Mouse (Mus musculus): ENCODE data around the gene Rhoa. TPM values are rescaled to one million over a fixed set of nuclear protein-coding genes. Genes with fewer than 3 reads are reported as not detected.

Gene Rhoa
- total RNA-seq, 2 experiments from 2014 or later: 159 to 170 TPM

Other genes with a start within 250 kb of the Rhoa start
- gene Mst1, start 225.7 kb upstream of the Rhoa start, total RNA-seq (2021): not detected
- gene Rnf123, start 222.8 kb upstream of the Rhoa start, total RNA-seq (2021): 10 to 100 TPM; 83.8 to 86.7 TPM
- 10 to 100 TPM; 29.2 to 32.2 TPM for gene Apeh, start 211.5 kb upstream of the Rhoa start, total RNA-seq (2021)
- 100 to 1,000 TPM; 243 to 246 TPM for gene Bsn, start 115.7 kb upstream of the Rhoa start, total RNA-seq (2021)
- gene Dag1, start 42.2 kb upstream of the Rhoa start, total RNA-seq (2021): 10 to 100 TPM; 79.2 to 85.8 TPM
- gene Nicn1, start 15.7 kb upstream of the Rhoa start, total RNA-seq (2021): 100 to 1,000 TPM; 140 to 145 TPM
- 10 to 100 TPM; 29.8 to 32.8 TPM for gene Amt, start 9.3 kb upstream of the Rhoa start, total RNA-seq (2021)
- gene Tcta, start within 50 bp of the Rhoa start, total RNA-seq (2021): 10 to 100 TPM; 30.3 to 32.0 TPM
- 100 to 1,000 TPM in 1 of 2 experiments, 10 to 100 TPM in 1; 99.8 to 110 TPM for gene Gpx1, start 32.8 kb downstream of the Rhoa start, total RNA-seq (2021)
- 100 to 1,000 TPM; 123 to 125 TPM for gene Usp4, start 41.7 kb downstream of the Rhoa start, total RNA-seq (2021)
- 1 to 10 TPM; 3.4 to 3.8 TPM for gene 1700102P08Rik, start 86.7 kb downstream of the Rhoa start, total RNA-seq (2021)
- under 1 TPM; 0.23 TPM for gene Ccdc36, start 122.4 kb downstream of the Rhoa start, total RNA-seq (2021)
- gene BC048562, start 130.4 kb downstream of the Rhoa start, total RNA-seq (2021): not detected
- 10 to 100 TPM; 37.9 to 39.9 TPM for gene Ccdc71, start 154.4 kb downstream of the Rhoa start, total RNA-seq (2021)
- 10 to 100 TPM; 40.3 to 44.7 TPM for gene Klhdc8b, start 155.5 kb downstream of the Rhoa start, total RNA-seq (2021)
- 10 to 100 TPM; 27.0 to 37.8 TPM for gene Lamb2, start 173.6 kb downstream of the Rhoa start, total RNA-seq (2021)
- gene Usp19, start 184.5 kb downstream of the Rhoa start, total RNA-seq (2021): 100 to 1,000 TPM; 139 to 142 TPM
- 10 to 100 TPM; 72.7 to 77.7 TPM for gene Qars, start 201.6 kb downstream of the Rhoa start, total RNA-seq (2021)
- gene Qrich1, start 210.7 kb downstream of the Rhoa start, total RNA-seq (2021): 100 to 1,000 TPM; 140 TPM